Mouse (Mus musculus) adrenal gland, postnatal 36 days (tissue): ENCODE measurements around the gene Tom1l2. TPM values are rescaled to one million over a fixed set of nuclear protein-coding genes. Genes with fewer than 3 reads are reported as not detected.

ENCODE experiments used
- DNase-seq, 2 experiments: peaks; one replicate each; pipeline ENCODE4 v3.0.0; 2021; ENCODE audit warnings: mixed read lengths in 1 of 2
- total RNA-seq, 2 experiments: library from RNA; stranded (reverse); gene quantifications; 2 replicates each; pipeline ENCODE4 v1.2.3; 2021

Gene Tom1l2
- total RNA-seq, 2 experiments from 2014 or later, result 69.7 to 87.6 TPM

- DNase-seq, result no peak
Measured at GRCm38 (mm10) chr11:60265271-60265985, 87.3 kb downstream of the Tom1l2 start.

- DNase-seq, result no peak
Measured at GRCm38 (mm10) chr11:60264651-60265050, 88.1 kb downstream of the Tom1l2 start.

- DNase-seq, result no peak
Measured at GRCm38 (mm10) chr11:60262396-60262795, 90.3 kb downstream of the Tom1l2 start.

GRCm38 (mm10) chr11:60260743-60261142 lies 92.0 kb downstream of the Tom1l2 start:
- no peak for DNase-seq

GRCm38 (mm10) chr11:60257696-60258095 lies 95.0 kb downstream of the Tom1l2 start:
- DNase-seq, result no peak

GRCm38 (mm10) chr11:60256713-60257112 lies 96.0 kb downstream of the Tom1l2 start:
- no peak for DNase-seq

GRCm38 (mm10) chr11:60256176-60256681 lies 96.5 kb downstream of the Tom1l2 start:
- DNase-seq, result peak; percentile 45 to 53

GRCm38 (mm10) chr11:60255639-60256038 lies 97.1 kb downstream of the Tom1l2 start:
- no peak for DNase-seq

- DNase-seq, result no peak
Measured at GRCm38 (mm10) chr11:60255181-60255580, 97.5 kb downstream of the Tom1l2 start.

- DNase-seq, result peak; percentile 69 to 70
Measured at GRCm38 (mm10) chr11:60254308-60254707, 98.4 kb downstream of the Tom1l2 start.

GRCm38 (mm10) chr11:60253546-60253945 lies 99.2 kb downstream of the Tom1l2 start:
- DNase-seq, result peak; percentile 66 to 68

- DNase-seq, result peak; percentile 47 to 71
Measured at GRCm38 (mm10) chr11:60250971-60251643, 101.6 kb downstream of the Tom1l2 start.

- no peak for DNase-seq
Measured at GRCm38 (mm10) chr11:60249885-60250284, 102.8 kb downstream of the Tom1l2 start.

- DNase-seq, result no peak
Measured at GRCm38 (mm10) chr11:60248596-60249404, 103.9 kb downstream of the Tom1l2 start.

GRCm38 (mm10) chr11:60247753-60248550 lies 104.8 kb downstream of the Tom1l2 start:
- no peak for DNase-seq

GRCm38 (mm10) chr11:60246077-60246476 lies 106.6 kb downstream of the Tom1l2 start:
- DNase-seq, result no peak

GRCm38 (mm10) chr11:60244503-60245143 lies 108.1 kb downstream of the Tom1l2 start:
- DNase-seq, result no peak

GRCm38 (mm10) chr11:60240509-60240908 lies 112.2 kb downstream of the Tom1l2 start:
- no peak for DNase-seq

GRCm38 (mm10) chr11:60235351-60235750 lies 117.4 kb downstream of the Tom1l2 start:
- DNase-seq, result no peak

GRCm38 (mm10) chr11:60233235-60233634 lies 119.5 kb downstream of the Tom1l2 start:
- DNase-seq, result peak in 1 of 2 experiments; percentile 33

- no peak for DNase-seq
Measured at GRCm38 (mm10) chr11:60232441-60233058, 120.2 kb downstream of the Tom1l2 start.
